Mouse (Mus musculus): ENCODE results near the gene Eps8l2. TPM values are rescaled to one million over a fixed set of nuclear protein-coding genes. Genes with fewer than 3 reads are reported as not detected.

The Eps8l2 gene
- total RNA-seq (2021) = 1 to 10 TPM; 4.7 to 6.2 TPM

DNA sequence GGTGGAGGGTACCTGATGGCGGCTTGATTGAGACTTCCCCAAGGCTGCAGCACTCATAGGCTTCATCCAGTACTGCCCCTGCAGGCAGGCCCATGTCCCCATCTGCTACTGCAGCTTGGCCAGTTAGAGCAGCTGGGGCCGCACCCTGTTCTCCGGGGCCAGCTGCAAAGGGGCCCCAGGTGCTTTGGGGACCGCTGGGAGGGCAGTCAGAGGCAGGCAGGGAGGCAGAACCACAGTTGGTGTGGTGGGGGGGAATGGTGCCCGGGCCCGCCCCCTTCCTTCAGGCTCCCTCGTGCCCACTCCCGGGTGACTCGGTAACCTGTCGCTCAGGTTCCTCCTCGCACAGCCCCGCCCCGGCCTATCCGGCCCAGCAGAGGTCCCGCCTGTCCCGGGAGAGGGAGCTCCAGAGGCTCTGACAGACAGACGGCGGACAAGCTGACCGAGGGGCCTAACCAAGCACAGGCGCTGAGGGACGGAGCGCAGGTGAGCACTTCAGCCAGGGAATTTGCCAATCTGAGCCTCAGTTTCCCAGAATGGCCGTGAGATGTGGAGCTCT, at the start of gene Eps8l2:
Eps8l2 (plus strand) TSS at position 305 of the 556 bp plus-strand sequence.
- DNase-seq (ENCODE audit: extremely low spot score in 1 of 2, low spot score in 1 of 2) = no peak

DNA sequence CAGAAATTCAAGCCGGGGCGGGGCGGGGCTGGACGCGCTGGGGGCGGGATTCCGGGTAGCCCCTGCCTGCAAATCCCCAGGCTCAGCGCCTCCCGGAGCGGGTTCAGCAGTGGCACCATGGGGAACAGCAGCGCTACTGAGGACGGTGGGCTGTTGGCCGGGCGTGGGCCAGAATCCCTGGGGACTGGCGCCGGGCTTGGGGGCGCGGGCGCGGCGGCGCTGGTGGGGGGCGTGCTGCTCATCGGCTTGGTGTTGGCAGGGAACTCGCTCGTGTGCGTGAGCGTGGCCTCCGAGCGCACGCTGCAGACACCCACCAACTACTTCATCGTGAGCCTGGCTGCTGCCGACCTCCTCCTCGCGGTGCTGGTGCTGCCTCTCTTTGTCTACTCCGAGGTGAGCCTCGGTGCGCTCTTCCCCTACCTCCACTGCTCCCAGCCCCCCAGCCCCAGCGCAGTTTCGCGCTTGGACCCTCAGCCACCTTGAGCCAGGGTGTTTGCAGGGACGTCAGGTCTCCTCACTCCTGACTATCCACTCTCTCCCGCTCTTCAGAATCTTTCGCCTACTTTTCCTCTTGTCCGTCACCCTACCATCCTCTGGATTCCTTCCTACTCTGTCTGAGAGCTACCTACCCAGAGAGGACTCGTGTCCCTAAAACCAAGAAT, 46.6 kb upstream of the Eps8l2 start, which contains the start of gene Drd4:
Drd4 (plus strand) TSS at position 86 of the 662 bp plus-strand sequence.
- DNase-seq (ENCODE audit: extremely low spot score in 1 of 2, low spot score in 1 of 2) = no peak

DNA sequence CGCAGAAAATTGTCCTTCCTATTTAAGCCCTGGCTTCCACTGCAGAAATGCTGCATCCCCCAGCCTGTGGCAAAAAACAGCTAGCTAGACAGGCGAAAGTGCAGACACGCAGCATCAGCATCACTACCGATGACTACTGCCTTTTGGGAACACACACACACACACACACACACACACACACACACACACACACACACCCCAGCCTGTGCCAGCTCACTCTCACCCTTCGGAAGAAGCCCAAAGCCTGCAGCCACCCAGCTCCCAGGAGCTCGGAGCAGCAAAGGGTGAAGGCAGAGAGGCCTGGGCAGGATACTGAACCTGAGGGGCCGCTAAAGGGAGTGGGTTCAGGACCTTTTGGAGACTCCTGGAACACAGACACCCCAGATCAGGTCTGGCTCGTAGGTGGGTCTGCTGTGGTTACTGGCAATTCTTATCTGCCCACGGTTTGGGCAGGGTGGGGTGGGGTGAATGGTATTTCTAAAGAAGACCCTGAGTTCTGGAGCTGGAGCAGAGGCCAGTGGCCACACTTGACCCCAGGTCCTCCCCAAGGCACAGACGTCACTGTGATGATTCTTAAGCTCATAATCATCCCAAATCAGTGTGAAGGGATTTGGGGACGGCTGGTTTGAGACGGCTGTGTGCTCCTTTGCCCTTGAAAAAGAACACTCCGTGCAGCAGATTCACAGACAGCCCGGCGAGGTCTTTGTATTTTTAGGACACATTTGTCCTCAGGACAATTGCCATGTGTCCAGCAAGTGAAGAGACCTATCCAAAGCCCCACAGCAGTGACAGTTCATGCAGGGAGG, 45.9 kb upstream of the Eps8l2 start:
- DNase-seq (ENCODE audit: extremely low spot score in 1 of 2, low spot score in 1 of 2) = no peak

DNA sequence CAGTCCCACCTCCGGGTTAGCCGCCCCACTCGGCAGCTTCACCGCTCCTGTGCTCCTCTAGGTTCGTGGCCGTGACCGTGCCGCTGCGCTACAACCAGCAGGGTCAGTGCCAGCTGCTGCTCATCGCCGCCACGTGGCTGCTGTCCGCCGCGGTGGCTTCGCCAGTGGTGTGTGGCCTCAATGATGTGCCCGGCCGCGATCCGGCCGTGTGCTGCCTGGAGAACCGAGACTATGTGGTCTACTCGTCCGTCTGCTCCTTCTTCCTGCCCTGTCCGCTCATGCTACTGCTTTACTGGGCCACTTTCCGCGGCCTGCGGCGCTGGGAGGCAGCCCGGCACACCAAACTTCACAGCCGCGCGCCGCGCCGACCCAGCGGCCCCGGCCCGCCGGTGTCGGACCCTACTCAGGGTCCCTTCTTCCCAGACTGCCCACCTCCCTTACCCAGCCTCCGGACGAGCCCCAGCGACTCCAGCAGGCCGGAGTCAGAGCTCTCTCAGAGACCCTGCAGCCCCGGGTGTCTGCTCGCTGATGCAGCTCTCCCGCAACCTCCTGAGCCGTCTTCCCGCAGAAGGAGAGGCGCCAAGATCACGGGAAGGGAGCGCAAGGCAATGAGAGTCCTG, 44.7 kb upstream of the Eps8l2 start:
- no peak for DNase-seq (ENCODE audit: extremely low spot score in 1 of 2, low spot score in 1 of 2)

DNA sequence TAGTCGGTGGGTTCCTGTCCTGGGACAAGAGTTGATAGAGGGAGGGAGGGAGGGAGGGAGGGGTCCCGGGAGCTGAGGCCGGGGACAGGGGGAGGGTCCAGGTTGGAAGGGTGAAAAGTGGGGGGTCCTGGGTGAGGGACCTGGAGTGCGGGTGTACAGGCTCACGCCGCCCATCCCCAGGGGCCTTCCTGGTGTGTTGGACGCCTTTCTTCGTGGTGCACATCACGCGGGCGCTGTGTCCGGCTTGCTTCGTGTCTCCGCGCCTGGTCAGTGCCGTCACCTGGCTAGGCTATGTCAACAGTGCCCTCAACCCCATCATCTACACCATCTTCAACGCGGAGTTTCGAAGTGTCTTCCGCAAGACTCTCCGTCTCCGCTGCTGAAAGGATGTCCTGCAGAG, 44.2 kb upstream of the Eps8l2 start:
- no peak for DNase-seq (ENCODE audit: extremely low spot score in 1 of 2, low spot score in 1 of 2)

DNA sequence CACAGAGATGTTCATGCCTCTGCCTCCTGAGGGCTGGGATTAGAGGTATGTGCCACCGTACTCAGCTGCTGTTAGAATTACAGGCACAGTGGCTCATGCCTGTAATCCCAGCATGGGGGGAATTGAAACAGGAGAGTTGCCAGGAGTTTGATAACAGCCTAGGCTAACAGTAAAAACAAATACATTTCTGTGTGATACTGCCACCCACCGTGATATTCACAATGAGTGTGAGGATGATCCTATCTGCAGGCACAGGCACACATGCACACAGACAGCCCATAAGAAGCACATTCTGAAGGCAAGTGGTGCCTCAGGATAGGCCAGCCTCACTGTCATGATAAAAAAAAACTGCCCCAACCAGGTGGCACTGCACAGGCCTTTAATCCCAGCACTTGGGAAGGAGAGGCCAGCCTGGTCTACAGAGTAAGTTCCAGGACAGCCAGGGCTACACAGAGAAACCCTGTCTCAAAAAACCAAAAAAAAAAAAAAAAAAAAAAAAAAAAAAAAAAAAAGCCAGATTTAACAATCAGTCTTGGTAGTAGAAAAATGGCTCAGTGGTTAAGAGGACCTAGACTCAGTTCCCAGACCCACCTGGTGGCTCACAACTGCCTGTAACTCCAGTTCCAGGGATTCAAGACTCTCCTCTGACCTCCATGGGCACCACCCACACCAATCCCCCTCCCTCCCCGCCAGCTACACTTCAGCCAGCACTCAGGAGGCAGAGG, 40.6 kb upstream of the Eps8l2 start:
- DNase-seq (ENCODE audit: extremely low spot score in 1 of 2, low spot score in 1 of 2) = no peak

DNA sequence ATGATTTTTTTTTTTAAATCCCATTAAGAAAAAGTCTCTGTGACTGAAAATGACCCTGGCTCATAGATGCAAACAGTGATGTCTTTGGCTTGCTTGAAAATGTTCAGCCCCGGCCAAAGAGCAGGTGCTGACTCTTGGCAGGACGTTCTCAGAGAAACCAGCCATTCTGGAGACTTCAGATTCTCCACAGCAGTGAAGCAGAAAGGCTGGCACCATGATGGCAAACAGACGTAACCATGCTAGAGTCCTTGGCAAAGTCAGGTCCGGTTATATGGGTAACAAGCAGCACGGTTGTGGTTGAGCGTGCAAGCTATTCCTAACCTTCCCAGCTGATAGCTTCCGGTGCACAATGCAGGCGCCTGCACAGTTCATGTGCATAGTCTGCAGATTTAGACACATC, 39.5 kb upstream of the Eps8l2 start:
- DNase-seq (ENCODE audit: extremely low spot score in 1 of 2, low spot score in 1 of 2) = no peak

DNA sequence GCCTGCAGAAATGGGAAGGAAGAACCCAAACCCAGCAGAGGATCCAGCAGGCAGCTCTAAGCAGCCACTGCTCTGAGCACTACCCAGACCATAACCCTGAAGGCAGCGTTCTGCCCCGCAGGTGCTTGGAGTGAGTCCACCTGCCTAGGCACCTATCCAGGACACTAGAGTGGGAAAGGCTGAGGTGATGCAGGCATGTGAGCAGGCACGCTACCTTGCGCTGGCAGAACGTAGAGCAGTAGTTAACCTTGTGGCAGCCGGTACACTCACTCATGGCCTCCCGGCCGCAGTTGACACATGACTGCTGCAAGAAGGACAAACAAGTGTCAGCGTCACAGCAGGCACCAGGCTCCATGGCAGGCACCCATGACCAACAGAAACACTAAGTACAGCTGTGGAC, 37.3 kb upstream of the Eps8l2 start:
- no peak for DNase-seq (ENCODE audit: extremely low spot score in 1 of 2, low spot score in 1 of 2)

DNA sequence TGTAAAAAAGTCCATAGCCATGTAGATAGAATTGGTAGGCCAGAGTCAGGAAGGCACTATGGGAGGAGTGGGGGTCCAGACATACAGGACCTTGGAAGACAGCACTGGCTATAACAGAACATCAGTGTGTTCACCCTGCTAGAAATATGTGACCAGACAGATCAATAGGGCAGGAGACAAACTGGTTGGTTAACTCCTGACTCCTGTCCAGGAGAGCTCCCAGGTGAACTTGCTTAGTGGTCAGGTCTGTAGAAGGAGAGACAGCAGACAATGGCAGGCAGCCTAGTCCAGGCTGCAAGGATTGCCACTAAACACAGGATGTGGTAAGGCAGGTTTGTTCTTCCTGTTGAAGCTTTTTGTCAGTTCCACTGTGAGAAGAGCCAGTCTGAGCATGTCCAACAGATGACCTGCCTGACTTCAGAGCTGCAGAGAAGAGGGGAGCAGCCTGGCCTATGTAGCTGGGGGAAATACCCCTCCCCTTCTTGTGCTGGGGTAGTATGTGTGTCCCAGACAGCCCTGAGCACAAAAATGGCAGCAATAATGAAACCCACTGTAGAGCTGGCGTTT, 35.9 kb upstream of the Eps8l2 start:
- no peak for DNase-seq (ENCODE audit: extremely low spot score in 1 of 2, low spot score in 1 of 2)

DNA sequence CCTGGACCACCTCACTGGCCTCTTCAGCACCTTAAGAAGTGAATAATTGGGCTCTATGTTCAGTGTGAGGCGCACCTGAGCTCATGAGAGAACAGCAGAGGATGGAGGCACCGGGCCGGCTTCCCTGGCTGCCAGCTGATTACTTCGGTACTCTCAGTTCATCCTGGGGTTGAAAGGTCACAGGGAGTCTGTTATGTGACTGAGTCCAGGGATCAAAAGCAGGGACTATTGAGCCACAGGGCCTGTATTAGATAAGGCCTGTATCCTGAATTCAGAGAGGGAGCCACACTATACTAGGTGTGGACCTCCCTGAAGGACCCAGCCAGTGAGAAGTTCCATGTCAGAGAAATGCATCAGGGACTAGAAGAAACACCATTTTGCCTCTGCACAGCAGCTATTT, 34.1 kb upstream of the Eps8l2 start:
- DNase-seq (ENCODE audit: extremely low spot score in 1 of 2, low spot score in 1 of 2) = no peak

DNA sequence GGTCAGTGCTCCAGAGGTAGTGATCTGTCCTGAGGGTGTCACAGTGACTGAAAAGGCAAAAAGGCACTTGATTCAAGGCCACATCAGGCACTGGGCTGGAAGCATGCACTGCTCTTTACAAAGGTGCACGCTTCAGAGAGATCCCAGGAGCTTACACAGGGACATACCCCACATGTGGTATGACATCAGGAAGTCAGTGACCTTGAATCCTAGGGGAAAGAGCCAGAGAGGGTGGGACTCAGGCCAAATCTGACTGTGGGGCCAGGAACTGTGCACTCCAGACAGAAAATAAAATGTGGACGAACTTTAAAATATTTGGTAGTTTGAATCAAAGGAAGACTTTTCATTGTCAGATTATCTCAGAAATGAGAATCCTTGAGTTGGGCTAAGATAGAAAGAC, 24.3 kb upstream of the Eps8l2 start:
- no peak for DNase-seq (ENCODE audit: extremely low spot score in 1 of 2, low spot score in 1 of 2)

DNA sequence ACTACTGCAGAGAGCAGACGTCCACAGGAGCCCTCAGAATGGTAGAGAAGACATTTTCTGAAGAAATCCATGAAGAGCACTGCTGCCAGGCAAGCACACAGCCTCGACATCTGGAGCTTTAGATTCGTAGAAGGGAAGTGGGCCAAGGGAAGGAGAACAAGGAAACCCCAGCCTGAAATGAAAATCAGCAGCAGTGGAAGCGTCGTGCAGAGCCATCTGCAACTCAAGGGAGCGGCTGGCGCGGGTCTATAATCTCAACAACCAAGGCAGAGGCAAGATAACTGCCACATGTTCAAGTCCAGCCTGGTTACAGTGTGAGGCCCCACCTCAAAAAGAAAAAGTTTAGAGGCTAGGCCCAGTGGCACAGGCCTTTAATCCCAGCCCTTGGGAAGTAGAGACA, 23.6 kb upstream of the Eps8l2 start:
- DNase-seq (ENCODE audit: extremely low spot score in 1 of 2, low spot score in 1 of 2) = no peak

DNA sequence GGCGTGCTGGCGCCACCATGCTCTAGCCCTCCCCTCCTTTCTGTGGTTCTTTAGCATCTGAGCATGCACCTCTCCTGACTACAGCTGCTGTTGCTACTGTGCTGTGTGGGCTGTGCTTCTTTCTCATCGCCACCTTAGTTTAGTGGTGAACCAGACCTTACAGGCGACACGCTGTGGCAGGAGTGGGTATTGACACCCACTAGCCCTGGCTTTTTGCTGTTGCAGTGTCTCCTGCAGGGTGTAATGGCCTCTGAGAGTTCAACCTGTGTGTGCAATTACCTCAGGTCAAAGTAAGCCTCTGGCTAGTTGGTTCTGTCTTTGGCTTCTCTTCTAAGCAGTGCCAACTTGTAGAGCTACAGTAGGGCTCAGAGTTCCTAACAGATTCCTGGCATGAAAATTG, 22.7 kb upstream of the Eps8l2 start:
- no peak for DNase-seq (ENCODE audit: extremely low spot score in 1 of 2, low spot score in 1 of 2)

DNA sequence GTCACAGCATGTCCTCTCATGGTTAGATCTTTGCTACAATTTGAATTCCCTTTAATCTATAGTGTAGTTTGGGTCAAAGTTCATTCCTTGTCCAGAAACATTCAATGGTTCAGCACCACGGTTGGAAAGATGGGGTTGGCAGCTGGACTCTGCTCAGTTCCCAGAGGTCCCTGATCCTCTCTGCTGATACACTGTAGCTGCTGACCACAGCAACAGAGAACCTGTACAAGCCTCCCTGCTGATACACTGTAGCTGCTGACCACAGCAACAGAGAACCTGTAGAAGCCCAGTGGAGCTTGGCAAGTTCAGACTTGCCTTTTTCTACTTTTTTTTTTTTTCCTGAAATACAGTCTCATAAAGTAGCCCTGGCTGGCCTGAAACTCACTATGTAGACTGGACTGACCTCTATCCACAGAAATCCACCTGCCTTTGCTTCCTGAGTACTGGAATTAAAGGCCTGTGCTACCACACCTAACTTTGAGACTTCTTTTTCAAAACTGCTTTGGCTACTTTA, 21.0 kb upstream of the Eps8l2 start:
- no peak for DNase-seq (ENCODE audit: extremely low spot score in 1 of 2, low spot score in 1 of 2)

DNA sequence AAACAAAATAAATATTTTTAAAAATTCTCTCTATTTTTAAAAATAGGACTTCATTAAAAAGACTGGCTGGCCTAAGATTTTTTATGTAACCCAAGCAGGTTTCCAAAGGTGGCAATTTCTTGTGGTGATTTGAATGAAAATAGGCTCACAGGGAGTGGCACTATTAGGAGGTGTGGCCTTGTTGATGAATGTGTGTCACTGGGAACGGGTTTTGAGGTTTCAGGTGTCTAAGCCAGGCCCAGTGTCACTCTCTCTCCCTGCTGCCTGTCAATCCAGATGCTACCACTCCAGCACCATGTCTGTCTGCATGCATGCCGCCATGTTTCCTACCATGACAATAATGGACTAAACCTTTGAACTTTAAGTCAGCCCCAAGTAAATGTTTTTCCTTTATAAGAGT, 19.2 kb upstream of the Eps8l2 start:
- DNase-seq (ENCODE audit: extremely low spot score in 1 of 2, low spot score in 1 of 2) = no peak

DNA sequence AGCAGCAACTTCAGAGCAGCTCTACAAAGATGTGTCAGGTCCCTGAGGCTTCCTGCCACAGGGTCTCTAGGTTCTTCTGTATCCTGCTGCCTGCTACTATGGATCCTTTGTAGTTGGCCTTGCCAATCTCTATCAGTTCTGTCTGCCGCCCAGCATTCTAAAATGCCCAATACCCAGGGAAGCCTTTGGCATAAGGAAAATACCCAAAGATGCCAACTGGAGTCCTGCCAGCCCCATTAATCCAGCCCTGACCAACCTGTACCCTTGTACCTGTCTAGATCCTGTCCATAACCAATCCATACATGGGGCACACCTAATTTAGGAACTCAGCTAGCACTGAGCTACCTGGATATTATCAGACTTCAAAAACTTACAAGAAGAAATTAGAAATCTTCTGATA, 14.0 kb upstream of the Eps8l2 start:
- DNase-seq (ENCODE audit: extremely low spot score in 1 of 2, low spot score in 1 of 2) = no peak

DNA sequence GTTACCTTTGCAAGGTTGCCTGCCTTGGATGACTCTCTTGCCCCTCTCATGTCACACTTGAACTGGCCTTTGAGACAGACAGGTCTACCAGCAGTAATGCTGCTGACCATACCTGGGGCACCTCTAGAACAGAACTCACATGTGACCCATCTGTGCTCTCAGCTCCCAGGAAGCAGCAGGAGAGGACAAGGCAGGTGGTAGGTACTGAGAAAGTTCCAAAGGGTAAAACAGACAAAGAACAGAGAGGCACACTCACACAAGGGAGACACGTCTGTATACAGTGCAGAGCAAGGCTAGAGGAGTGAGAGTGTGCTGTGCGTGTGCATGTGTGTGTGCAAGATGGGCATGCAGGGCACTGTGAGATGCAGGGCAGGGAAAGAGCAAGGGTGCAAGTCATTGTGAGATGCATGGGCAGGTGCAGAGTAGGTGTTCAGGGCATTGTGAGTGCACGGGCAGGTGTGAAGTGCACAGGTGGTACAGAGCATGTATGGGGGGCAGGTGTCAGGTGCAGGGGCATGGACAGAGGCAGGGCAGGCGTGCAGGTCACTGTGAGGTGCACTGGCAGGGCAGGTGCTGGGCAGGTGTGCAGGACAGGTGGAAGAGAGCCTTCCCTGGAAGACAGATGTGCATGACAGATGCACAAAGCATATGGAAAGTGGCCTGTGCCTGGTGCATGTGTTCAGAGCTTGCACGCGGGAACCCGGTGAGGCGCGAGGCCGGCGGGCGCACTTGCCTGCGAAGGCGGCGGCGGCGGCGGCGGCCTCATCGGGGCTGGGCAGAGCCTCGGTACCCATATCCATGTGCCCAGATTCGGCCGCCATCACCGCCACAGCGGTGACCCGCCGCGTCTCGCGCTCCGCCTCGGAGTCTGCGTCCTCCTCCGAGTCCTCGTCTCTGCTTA, 11.9 kb upstream of the Eps8l2 start:
- peak in 1 of 2 experiments; percentile 23 for DNase-seq (ENCODE audit: extremely low spot score in 1 of 2, low spot score in 1 of 2)

DNA sequence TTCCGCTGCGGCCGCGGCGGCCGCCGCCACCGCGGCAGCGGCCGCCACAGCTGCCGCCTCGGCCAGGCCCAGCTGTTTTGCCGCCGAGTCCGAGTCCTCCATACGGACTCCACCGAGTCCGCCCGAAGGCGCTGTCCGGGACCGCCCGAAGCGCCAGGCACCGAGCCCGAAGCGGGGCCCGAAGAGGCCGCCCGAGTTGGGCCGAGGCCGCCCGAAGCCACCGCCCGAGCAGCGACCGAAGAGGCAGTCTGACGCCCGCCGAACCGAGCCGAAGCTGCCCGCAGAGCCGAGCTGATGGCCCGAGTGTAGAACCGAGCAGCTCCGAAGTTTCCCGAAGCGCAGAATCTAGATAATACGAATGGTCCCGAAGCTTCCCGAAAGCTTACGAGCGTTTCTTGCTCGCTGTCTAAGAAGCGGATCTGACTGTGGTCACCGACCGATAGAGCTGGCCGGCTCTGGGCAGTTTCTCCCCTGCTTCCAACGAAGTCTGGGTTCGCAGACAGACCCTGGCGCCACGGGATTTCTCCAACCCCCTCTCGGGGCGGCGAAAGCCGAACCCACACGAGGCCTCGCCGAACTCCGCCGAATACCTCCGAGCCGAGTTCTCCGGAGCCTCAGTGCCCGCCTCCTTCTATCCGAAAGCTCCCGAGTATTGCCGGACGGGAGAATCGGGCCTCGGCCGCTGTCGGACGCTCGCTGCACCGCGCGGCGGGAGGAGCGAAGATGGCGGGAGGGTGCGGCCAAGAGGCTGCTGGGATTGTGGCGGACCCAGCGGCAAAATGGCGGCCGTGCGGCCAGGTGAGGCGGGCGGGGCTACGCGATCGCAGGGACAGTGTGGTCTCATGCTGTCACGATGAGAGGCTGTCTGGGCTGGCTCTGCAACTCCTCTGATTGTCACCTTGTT, 11.0 kb upstream of the Eps8l2 start, which contains the start of the genes Deaf1 and Tmem80:
Deaf1 (minus strand) TSS at position 222 of the 904 bp plus-strand sequence.
Tmem80 (plus strand) TSS at position 271 of the 904 bp plus-strand sequence.
- DNase-seq (ENCODE audit: extremely low spot score in 1 of 2, low spot score in 1 of 2) = peak; percentile 99 to 100
